Mouse (Mus musculus): ENCODE data around the gene Stoml2. TPM values are rescaled to one million over a fixed set of nuclear protein-coding genes. Genes with fewer than 3 reads are reported as not detected.

Stoml2 gene
- polyA plus RNA-seq, 1 experiment from 2014 or later: 340 TPM

GRCm38 (mm10) chr4:43058753-43059654, 27.5 kb upstream of the Stoml2 start, which contains the start of gene Unc13b:
Unc13b (plus strand) TSS chr4:43058953.
- peak within 1 kb of the TSS; percentile 71; the same call in 1 of the 2 replicates for H3K27ac ChIP-seq (ENCODE audit: low read depth)

GRCm38 (mm10) chr4:43058392-43058752, 26.9 kb upstream of the Stoml2 start:
- WGBS: 23% methylated on average over 8 of the region's 8 CpGs
- Histone ChIP-seq H3K4me1 (ENCODE audit: insufficient read depth) (no peaks in the 10 kb centered on the region), H3K9ac (no peak overlapping the region), H3K4me2 (peak overlapping the region; percentile 90), H3K4me3 (ENCODE audit: low read depth, low read length) (peak overlapping the region; percentile 66), H3K36me3 (ENCODE audit: insufficient read depth) (no peaks in the 10 kb centered on the region), H3K27ac (ENCODE audit: low read depth) (no peak overlapping the region), H3K9me3 (ENCODE audit: low read depth, low read length) (no peaks in the 10 kb centered on the region), H3K27me3 (ENCODE audit: insufficient read depth, low read length) (peaks cover 10% of the 10 kb centered on the region)
- ATAC-seq (ENCODE audit: insufficient read depth): no peak; the same call in 1 of the 2 replicates
- no peak for TF ChIP-seq CTCF (IDR thresholded peaks at IDR 0.05; ENCODE audit: low read depth)
- DNase-seq: no peak

More at GRCm38 (mm10) chr4:43058753-43059654, 27.5 kb upstream of the Stoml2 start, which contains the start of gene Unc13b:
- peak within 1 kb of the TSS; percentile 66 for H3K4me3 ChIP-seq (ENCODE audit: low read depth, low read length)
- H3K4me2 ChIP-seq: peak within 1 kb of the TSS; percentile 90
- peaks cover 10% of the 10 kb centered on the region for H3K27me3 ChIP-seq (ENCODE audit: insufficient read depth, low read length)
- peak; percentile 98 for ATAC-seq (ENCODE audit: insufficient read depth)
- no peaks in the 10 kb centered on the region for H3K36me3 ChIP-seq (ENCODE audit: insufficient read depth)
- no peaks in the 10 kb centered on the region for H3K4me1 ChIP-seq (ENCODE audit: insufficient read depth)
- peak; percentile 93 for DNase-seq
- TF ChIP-seq CTCF (IDR thresholded peaks at IDR 0.05; ENCODE audit: low read depth): no peak
- H3K9me3 ChIP-seq (ENCODE audit: low read depth, low read length): no peaks in the 10 kb centered on the region
- H3K9ac ChIP-seq: peak within 1 kb of the TSS; percentile 59
- WGBS: under 1% methylated on average over 90 of the region's 90 CpGs

GRCm38 (mm10) chr4:43057654-43058053, 26.1 kb upstream of the Stoml2 start:
- no peaks in the 10 kb centered on the region for H3K36me3 ChIP-seq (ENCODE audit: insufficient read depth)
- no peaks in the 10 kb centered on the region for H3K4me1 ChIP-seq (ENCODE audit: insufficient read depth)
- no peak overlapping the region for H3K27ac ChIP-seq (ENCODE audit: low read depth)
- no peak for TF ChIP-seq CTCF (IDR thresholded peaks at IDR 0.05; ENCODE audit: low read depth)
- WGBS: 85% methylated on average over 5 of the region's 5 CpGs
- H3K4me2 ChIP-seq: no peak overlapping the region
- DNase-seq: no peak
- peaks cover 10% of the 10 kb centered on the region for H3K27me3 ChIP-seq (ENCODE audit: insufficient read depth, low read length)
- H3K9ac ChIP-seq: no peak overlapping the region
- no peak overlapping the region for H3K4me3 ChIP-seq (ENCODE audit: low read depth, low read length)
- no peaks in the 10 kb centered on the region for H3K9me3 ChIP-seq (ENCODE audit: low read depth, low read length)
- ATAC-seq (ENCODE audit: insufficient read depth): no peak

GRCm38 (mm10) chr4:43052627-43053026, 21.1 kb upstream of the Stoml2 start:
- Histone ChIP-seq H3K4me2 (no peak overlapping the region), H3K9ac (no peak overlapping the region)
- no peak for ATAC-seq (ENCODE audit: insufficient read depth)

GRCm38 (mm10) chr4:43047231-43047630, 15.7 kb upstream of the Stoml2 start:
- Histone ChIP-seq H3K36me3 (ENCODE audit: insufficient read depth) (no peaks in the 10 kb centered on the region), H3K27me3 (ENCODE audit: insufficient read depth, low read length) (no peaks in the 10 kb centered on the region), H3K4me3 (ENCODE audit: low read depth, low read length) (no peak overlapping the region), H3K9ac (0 out of 2 replicates have a peak overlapping the region, but pooled peaks have one; percentile 25), H3K4me1 (ENCODE audit: insufficient read depth) (peaks cover 6% of the 10 kb centered on the region; the same call in 1 of the 2 replicates), H3K27ac (ENCODE audit: low read depth) (no peak overlapping the region), H3K9me3 (ENCODE audit: low read depth, low read length) (no peaks in the 10 kb centered on the region), H3K4me2 (0 out of 2 replicates have a peak overlapping the region, but pooled peaks have one; percentile 13)
- TF ChIP-seq CTCF (IDR thresholded peaks at IDR 0.05; ENCODE audit: low read depth): peak; percentile 84
- ATAC-seq (ENCODE audit: insufficient read depth) (no peak), DNase-seq (peak; percentile 96)
- 8% methylated on average over 5 of the region's 5 CpGs for WGBS

More at GRCm38 (mm10) chr4:43052627-43053026, 21.1 kb upstream of the Stoml2 start:
- DNase-seq: peak; percentile 87
- Histone ChIP-seq H3K4me3 (ENCODE audit: low read depth, low read length) (no peak overlapping the region), H3K4me1 (ENCODE audit: insufficient read depth) (no peaks in the 10 kb centered on the region), H3K36me3 (ENCODE audit: insufficient read depth) (no peaks in the 10 kb centered on the region), H3K27ac (ENCODE audit: low read depth) (no peak overlapping the region), H3K27me3 (ENCODE audit: insufficient read depth, low read length) (no peaks in the 10 kb centered on the region), H3K9me3 (ENCODE audit: low read depth, low read length) (no peaks in the 10 kb centered on the region)
- TF ChIP-seq CTCF (IDR thresholded peaks at IDR 0.05; ENCODE audit: low read depth): peak; percentile 71
- 12% methylated on average over 4 of the region's 4 CpGs for WGBS

- H3K9ac ChIP-seq: no peak overlapping the region
- no peak for TF ChIP-seq CTCF (IDR thresholded peaks at IDR 0.05; ENCODE audit: low read depth)
- no peak overlapping the region for H3K27ac ChIP-seq (ENCODE audit: low read depth)
- DNase-seq (no peak), ATAC-seq (ENCODE audit: insufficient read depth) (no peak)
- H3K36me3 ChIP-seq (ENCODE audit: insufficient read depth): no peaks in the 10 kb centered on the region
- WGBS: 48% methylated on average over 5 of the region's 5 CpGs
- peaks cover 6% of the 10 kb centered on the region; the same call in 1 of the 2 replicates for H3K4me1 ChIP-seq (ENCODE audit: insufficient read depth)
- H3K4me2 ChIP-seq: peak overlapping the region; percentile 76; the same call in 1 of the 2 replicates
- no peaks in the 10 kb centered on the region for H3K27me3 ChIP-seq (ENCODE audit: insufficient read depth, low read length)
- H3K4me3 ChIP-seq (ENCODE audit: low read depth, low read length): no peak overlapping the region
- no peaks in the 10 kb centered on the region for H3K9me3 ChIP-seq (ENCODE audit: low read depth, low read length)
These were observed 15.1 kb upstream of the Stoml2 start for GRCm38 (mm10) chr4:43046607-43047006.

Measured in lung, embryonic 14.5 days (tissue).